Mouse (Mus musculus): ENCODE measurements around the gene Hist2h2ab.

DNA sequence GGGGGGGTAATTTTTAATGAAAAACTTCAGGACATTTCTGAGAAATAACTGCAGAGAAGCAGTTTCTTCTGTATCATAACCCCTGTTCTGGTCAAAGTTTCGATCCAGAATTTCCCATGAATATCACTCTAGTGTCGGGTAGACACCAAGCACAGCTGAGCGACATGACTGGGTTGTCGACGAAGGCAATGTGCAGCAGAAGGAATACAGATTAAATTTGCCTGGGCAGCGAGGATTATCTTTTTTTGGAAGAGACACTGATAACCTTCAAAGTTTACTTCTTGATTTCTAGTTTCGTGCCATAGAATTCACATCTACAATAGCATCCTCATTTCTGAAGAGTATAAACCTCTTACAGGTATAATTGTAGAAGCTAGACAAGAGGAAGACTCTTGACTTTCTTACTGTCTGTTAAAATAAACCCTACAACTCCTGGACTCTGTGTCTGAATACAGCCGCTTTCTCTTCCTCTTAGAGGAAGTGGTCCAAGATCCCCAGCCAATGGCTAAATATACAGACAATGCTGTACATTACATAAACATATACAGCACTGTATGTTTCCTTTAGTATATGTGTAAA is 46.6 kb downstream of the Hist2h2ab start:
- no peak for TF ChIP-seq CTCF (IDR thresholded peaks at IDR 0.05; ENCODE audit: low read depth)
- no peak for TF ChIP-seq EP300 (IDR thresholded peaks at IDR 0.05; ENCODE audit: low read depth)
